Mouse (Mus musculus) embryonic fibroblast, embryonic 13.5 days (primary cell): ENCODE results near the gene Wscd2.

Experiments used
- CTCF ChIP-seq: IDR thresholded peaks from 2 replicates; pipeline ENCODE4 v1.5.1; 2011; ENCODE audit warnings: mild to moderate bottlenecking, control low read depth, low read length, moderate library complexity, borderline replicate concordance; ENCODE audit not compliant: insufficient read depth
- POLR2A ChIP-seq: IDR thresholded peaks from 2 replicates; pipeline ENCODE4 v1.6.1; 2011; ENCODE audit warnings: low read depth, mild to moderate bottlenecking, control low read depth, low read length, moderate library complexity

DNA sequence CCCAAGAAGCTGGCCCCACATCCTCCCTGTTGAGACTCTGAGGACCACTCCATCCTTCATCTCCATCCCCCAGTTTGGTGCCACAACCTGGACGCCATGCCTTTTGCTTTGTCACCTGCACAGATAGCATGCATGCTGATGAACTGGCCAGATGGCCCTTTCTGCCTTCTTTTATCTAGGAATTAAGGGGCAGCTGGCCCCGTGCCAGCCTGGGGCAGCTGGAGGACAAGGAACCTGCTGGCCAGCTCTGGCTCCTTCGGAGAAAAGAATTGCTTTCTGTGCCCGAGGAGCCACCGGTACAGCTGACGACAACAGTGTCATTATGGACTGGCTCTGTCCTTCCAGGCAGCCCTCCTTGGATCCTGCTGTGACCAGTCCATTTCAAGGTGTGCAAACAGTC is 32.9 kb upstream of the Wscd2 start:
- TF ChIP-seq POLR2A (no peak), CTCF (no peak)
